Mouse (Mus musculus): Measurements from ENCODE around the gene Ezr. TPM values are rescaled to one million over a fixed set of nuclear protein-coding genes. Genes with fewer than 3 reads are reported as not detected.
"Not testable (repeated sequence)": the region's sequence is repeated elsewhere in the genome, so short reads cannot be mapped to it uniquely, and the experiment has no call there.

The Ezr gene
- polyA plus RNA-seq, 1 experiment from 2014 or later, result 55.0 TPM

- H3K4me3 ChIP-seq; DNase-seq (ENCODE audit: low spot score); H3K9me3 ChIP-seq; H3K36me3 ChIP-seq (replicated peaks); H3K27me3 ChIP-seq (replicated peaks; ENCODE audit: low read depth, poor library complexity, severe bottlenecking); H3K4me1 ChIP-seq; H3K27ac ChIP-seq (replicated peaks): not testable (repeated sequence)
- 85% methylated on average over 5 of the region's 5 CpGs for WGBS
Measured at GRCm38 (mm10) chr17:6706448-6706847, 76.1 kb downstream of the Ezr start.

- H3K4me1 ChIP-seq; H3K4me3 ChIP-seq; DNase-seq (ENCODE audit: low spot score); H3K27ac ChIP-seq (replicated peaks); H3K9me3 ChIP-seq; H3K27me3 ChIP-seq (replicated peaks; ENCODE audit: low read depth, poor library complexity, severe bottlenecking); H3K36me3 ChIP-seq (replicated peaks): not testable (repeated sequence)
- 78% methylated on average over 9 of the region's 9 CpGs for WGBS
Measured at GRCm38 (mm10) chr17:6703381-6704270, 79.0 kb downstream of the Ezr start.

GRCm38 (mm10) chr17:6702625-6703221, 79.9 kb downstream of the Ezr start:
- not testable (repeated sequence) for H3K9me3 ChIP-seq; H3K4me1 ChIP-seq; H3K27me3 ChIP-seq (replicated peaks; ENCODE audit: low read depth, poor library complexity, severe bottlenecking); H3K27ac ChIP-seq (replicated peaks); DNase-seq (ENCODE audit: low spot score); H3K36me3 ChIP-seq (replicated peaks); H3K4me3 ChIP-seq
- 58% methylated on average over 3 of the region's 8 CpGs for WGBS

GRCm38 (mm10) chr17:6700077-6700476, 82.5 kb downstream of the Ezr start:
- H3K27ac ChIP-seq (replicated peaks); H3K4me3 ChIP-seq; H3K4me1 ChIP-seq; H3K9me3 ChIP-seq; H3K36me3 ChIP-seq (replicated peaks); DNase-seq (ENCODE audit: low spot score); H3K27me3 ChIP-seq (replicated peaks; ENCODE audit: low read depth, poor library complexity, severe bottlenecking): not testable (repeated sequence)
- WGBS, result 80% methylated on average over 5 of the region's 7 CpGs

GRCm38 (mm10) chr17:6699502-6699901, 83.1 kb downstream of the Ezr start:
- not testable (repeated sequence) for H3K27me3 ChIP-seq (replicated peaks; ENCODE audit: low read depth, poor library complexity, severe bottlenecking); H3K9me3 ChIP-seq; H3K27ac ChIP-seq (replicated peaks); H3K36me3 ChIP-seq (replicated peaks); DNase-seq (ENCODE audit: low spot score); H3K4me1 ChIP-seq; H3K4me3 ChIP-seq
- WGBS, result 91% methylated on average over 9 of the region's 9 CpGs

- not testable (repeated sequence) for H3K36me3 ChIP-seq (replicated peaks); H3K27me3 ChIP-seq (replicated peaks; ENCODE audit: low read depth, poor library complexity, severe bottlenecking); DNase-seq (ENCODE audit: low spot score); H3K9me3 ChIP-seq; H3K4me1 ChIP-seq; H3K4me3 ChIP-seq; H3K27ac ChIP-seq (replicated peaks)
- 29% methylated on average over 4 of the region's 4 CpGs for WGBS
Measured at GRCm38 (mm10) chr17:6697224-6697775, 85.3 kb downstream of the Ezr start.

GRCm38 (mm10) chr17:6696521-6696920, 86.1 kb downstream of the Ezr start:
- H3K9me3 ChIP-seq; H3K27me3 ChIP-seq (replicated peaks; ENCODE audit: low read depth, poor library complexity, severe bottlenecking); H3K36me3 ChIP-seq (replicated peaks); H3K4me3 ChIP-seq; DNase-seq (ENCODE audit: low spot score); H3K4me1 ChIP-seq; H3K27ac ChIP-seq (replicated peaks): not testable (repeated sequence)
- WGBS, result 58% methylated on average over 8 of the region's 8 CpGs

- not testable (repeated sequence) for H3K9me3 ChIP-seq; DNase-seq (ENCODE audit: low spot score); H3K36me3 ChIP-seq (replicated peaks); H3K27ac ChIP-seq (replicated peaks); H3K4me1 ChIP-seq; H3K4me3 ChIP-seq; H3K27me3 ChIP-seq (replicated peaks; ENCODE audit: low read depth, poor library complexity, severe bottlenecking)
- 77% methylated on average over 9 of the region's 9 CpGs for WGBS
Measured at GRCm38 (mm10) chr17:6695712-6696111, 86.9 kb downstream of the Ezr start.

- WGBS, result 11% methylated on average over 2 of the region's 2 CpGs
Measured at GRCm38 (mm10) chr17:6691596-6691995, 91.0 kb downstream of the Ezr start.

GRCm38 (mm10) chr17:6689344-6689743, 93.2 kb downstream of the Ezr start:
- WGBS, result 91% methylated on average over 3 of the region's 4 CpGs
- H3K9me3 ChIP-seq; H3K27ac ChIP-seq (replicated peaks); H3K36me3 ChIP-seq (replicated peaks); H3K4me3 ChIP-seq; DNase-seq (ENCODE audit: low spot score); H3K27me3 ChIP-seq (replicated peaks; ENCODE audit: low read depth, poor library complexity, severe bottlenecking); H3K4me1 ChIP-seq: not testable (repeated sequence)

More at GRCm38 (mm10) chr17:6691596-6691995, 91.0 kb downstream of the Ezr start:
- not testable (repeated sequence) for H3K9me3 ChIP-seq; H3K36me3 ChIP-seq (replicated peaks); H3K4me1 ChIP-seq; H3K4me3 ChIP-seq; H3K27ac ChIP-seq (replicated peaks); H3K27me3 ChIP-seq (replicated peaks; ENCODE audit: low read depth, poor library complexity, severe bottlenecking)
- peak; percentile 37 for DNase-seq (ENCODE audit: low spot score)

Other genes with a start within 250 kb of the Ezr start
- gene Dynlt1c, start 181.1 kb downstream of the Ezr start, polyA plus RNA-seq (2016; fragmentation: Nextera tagmentation; extraction: Ambion mirVana), result 40.3 and 43.0 TPM in 2 replicates
- gene Dynlt1f, start 126.9 kb downstream of the Ezr start, polyA plus RNA-seq (2016; fragmentation: Nextera tagmentation; extraction: Ambion mirVana), result 307 and 328 TPM in 2 replicates
- gene Sytl3, start 123.7 kb downstream of the Ezr start, polyA plus RNA-seq (2016; fragmentation: Nextera tagmentation; extraction: Ambion mirVana), result 0.10 TPM in 1 of 2 replicates, not detected in the other
- gene Rsph3b, start 165.9 kb upstream of the Ezr start, polyA plus RNA-seq (2016; fragmentation: Nextera tagmentation; extraction: Ambion mirVana), result 31.5 and 34.7 TPM in 2 replicates
- gene Tagap1, start 178.4 kb upstream of the Ezr start, polyA plus RNA-seq (2016; fragmentation: Nextera tagmentation; extraction: Ambion mirVana), result 52.4 and 53.7 TPM in 2 replicates
- 120 and 126 TPM in 2 replicates for gene Rnaset2b, start 187.8 kb upstream of the Ezr start, polyA plus RNA-seq (2016; fragmentation: Nextera tagmentation; extraction: Ambion mirVana)
- gene Gm49721, start 196.1 kb upstream of the Ezr start, polyA plus RNA-seq (2016; fragmentation: Nextera tagmentation; extraction: Ambion mirVana), result 0.09 and 0.26 TPM in 2 replicates
- not detected in 2 replicates for gene Gm1604a, start 242.8 kb upstream of the Ezr start, polyA plus RNA-seq (2016; fragmentation: Nextera tagmentation; extraction: Ambion mirVana)